Mouse (Mus musculus): ENCODE results near the gene Ngdn. TPM values are rescaled to one million over a fixed set of nuclear protein-coding genes. Genes with fewer than 3 reads are reported as not detected.

The Ngdn gene
- total and polyA plus RNA-seq, 3 experiments = 140 to 148 TPM; not detected in 1

GRCm38 (mm10) chr14:55005506-55005905 is 9.7 kb upstream of the Ngdn start:
- Histone ChIP-seq H3K79me2 (ENCODE audit: control insufficient read depth, insufficient read depth, low read length, poor library complexity) (no peaks in the 10 kb centered on the region), H3K9ac (ENCODE audit: control insufficient read depth, low read depth, low read length, poor library complexity, severe bottlenecking) (no peak overlapping the region), H3K27me3 (ENCODE audit: control insufficient read depth in 1 of 2, insufficient read depth in 2 of 2, low read length in 2 of 2) (no peaks in the 10 kb centered on the region), H3K9me3 (replicated peaks; ENCODE audit: insufficient read depth, low read length) (no peaks in the 10 kb centered on the region), H3K4me1 (ENCODE audit: control insufficient read depth in 1 of 2, insufficient read depth in 2 of 2, low read length in 2 of 2) (peaks cover 2 to 38% of the 10 kb centered on the region in 2 experiments; a peak in 3 of 4 replicates), H3K36me3 (ENCODE audit: control insufficient read depth in 1 of 2, insufficient read depth in 2 of 2, low read length in 2 of 2) (peaks cover 0 to 9% of the 10 kb centered on the region in 2 experiments; a peak in 2 of 4 replicates), H3K4me3 (ENCODE audit: control insufficient read depth in 1 of 2, insufficient read depth in 1 of 2, low read depth in 2 of 2, low read length in 2 of 2) (no peak overlapping the region), H3K27ac (ENCODE audit: control insufficient read depth, low read depth, low read length) (no peak overlapping the region)
- TF ChIP-seq RAD21 (IDR thresholded peaks at IDR 0.05; ENCODE audit: low read depth, low read length) = no peak
- no peak for TF ChIP-seq SMC3 (IDR thresholded peaks at IDR 0.05; ENCODE audit: low read depth, low read length)
- TF ChIP-seq TAL1 (IDR thresholded peaks at IDR 0.05; ENCODE audit: low read length) = no peak
- no peak for TF ChIP-seq ZNF384 (IDR thresholded peaks at IDR 0.05; ENCODE audit: low read depth, low read length)
- TF ChIP-seq MAZ (IDR thresholded peaks at IDR 0.05; ENCODE audit: low read depth, low read length) = no peak
- TF ChIP-seq ELF1 (IDR thresholded peaks at IDR 0.05; ENCODE audit: low read depth, low read length) = no peak
- no peak for TF ChIP-seq ETS1 (IDR thresholded peaks at IDR 0.05; ENCODE audit: low read depth, low read length)
- TF ChIP-seq CHD2 (IDR thresholded peaks at IDR 0.05; ENCODE audit: low read length) = no peak
- TF ChIP-seq ZMIZ1 (IDR thresholded peaks at IDR 0.05; ENCODE audit: low read depth, low read length) = no peak
- TF ChIP-seq SIN3A (IDR thresholded peaks at IDR 0.05; ENCODE audit: low read length) = no peak
- no peak for TF ChIP-seq RCOR1 (IDR thresholded peaks at IDR 0.05; ENCODE audit: low read depth, low read length)
- TF ChIP-seq GABPA (IDR thresholded peaks at IDR 0.05; ENCODE audit: low read depth, low read length) = no peak
- TF ChIP-seq KAT2A (conservative IDR thresholded peaks at IDR 0.05; ENCODE audit: low read depth, low read length) = no peak
- DNase-seq (ENCODE audit: low read depth, low spot score) = no peak

- Histone ChIP-seq H3K27me3 (ENCODE audit: control insufficient read depth in 1 of 2, insufficient read depth in 2 of 2, low read length in 2 of 2) (no peaks in the 10 kb centered on the region), H3K4me1 (ENCODE audit: control insufficient read depth in 1 of 2, insufficient read depth in 2 of 2, low read length in 2 of 2) (peaks cover 2 to 38% of the 10 kb centered on the region in 2 experiments; a peak in 3 of 4 replicates), H3K9ac (ENCODE audit: control insufficient read depth, low read depth, low read length, poor library complexity, severe bottlenecking) (no peak overlapping the region), H3K79me2 (ENCODE audit: control insufficient read depth, insufficient read depth, low read length, poor library complexity) (no peaks in the 10 kb centered on the region), H3K9me3 (replicated peaks; ENCODE audit: insufficient read depth, low read length) (no peaks in the 10 kb centered on the region), H3K36me3 (ENCODE audit: control insufficient read depth in 1 of 2, insufficient read depth in 2 of 2, low read length in 2 of 2) (peaks cover 0 to 9% of the 10 kb centered on the region in 2 experiments; a peak in 2 of 4 replicates), H3K4me3 (ENCODE audit: control insufficient read depth in 1 of 2, insufficient read depth in 1 of 2, low read depth in 2 of 2, low read length in 2 of 2) (no peak overlapping the region), H3K27ac (ENCODE audit: control insufficient read depth, low read depth, low read length) (no peak overlapping the region)
- TF ChIP-seq UBTF (IDR thresholded peaks at IDR 0.05; ENCODE audit: borderline replicate concordance, insufficient read depth, low read depth, low read length) (no peak), GATA1 (IDR thresholded peaks at IDR 0.05; ENCODE audit: low read depth, low read length) (no peak), SMC3 (IDR thresholded peaks at IDR 0.05; ENCODE audit: low read depth, low read length) (no peak), MAFK (IDR thresholded peaks at IDR 0.05; ENCODE audit: borderline replicate concordance, low read depth, low read length) (no peak), MAZ (IDR thresholded peaks at IDR 0.05; ENCODE audit: low read depth, low read length) (no peak), CHD1 (IDR thresholded peaks at IDR 0.05; ENCODE audit: low read depth, low read length) (no peak), USF2 (IDR thresholded peaks at IDR 0.05; ENCODE audit: borderline replicate concordance in 1 of 2, insufficient read depth in 1 of 2, low read depth in 1 of 2, low read length in 2 of 2) (no peak), BHLHE40 (IDR thresholded peaks at IDR 0.05; ENCODE audit: borderline replicate concordance, low read depth, low read length) (no peak), CHD2 (IDR thresholded peaks at IDR 0.05; ENCODE audit: low read length) (no peak), E2F4 (IDR thresholded peaks at IDR 0.05; ENCODE audit: borderline replicate concordance, low read depth, low read length) (no peak), NELFE (IDR thresholded peaks at IDR 0.05; ENCODE audit: low read depth, low read length) (no peak), POLR2A (IDR thresholded peaks at IDR 0.05; ENCODE audit: control insufficient read depth in 1 of 2, insufficient read depth in 1 of 2, low read depth in 1 of 2, low read length in 2 of 2, poor library complexity in 1 of 2) (no peak), ZKSCAN1 (IDR thresholded peaks at IDR 0.05; ENCODE audit: low read depth, low read length) (no peak), GABPA (IDR thresholded peaks at IDR 0.05; ENCODE audit: low read depth, low read length) (no peak)
- DNase-seq (ENCODE audit: low read depth, low spot score) = no peak
These were observed 9.3 kb upstream of the Ngdn start for GRCm38 (mm10) chr14:55005967-55006366.
